Mouse (Mus musculus) frontal cortex, postnatal 36 days (tissue): ENCODE data around the gene Grm2.

Experiments
- DNase-seq, 2 experiments: peaks; one replicate each; pipeline ENCODE4 v3.0.0; 2022; ENCODE audit warnings: low spot score in 2 of 2

Grm2 gene

DNA sequence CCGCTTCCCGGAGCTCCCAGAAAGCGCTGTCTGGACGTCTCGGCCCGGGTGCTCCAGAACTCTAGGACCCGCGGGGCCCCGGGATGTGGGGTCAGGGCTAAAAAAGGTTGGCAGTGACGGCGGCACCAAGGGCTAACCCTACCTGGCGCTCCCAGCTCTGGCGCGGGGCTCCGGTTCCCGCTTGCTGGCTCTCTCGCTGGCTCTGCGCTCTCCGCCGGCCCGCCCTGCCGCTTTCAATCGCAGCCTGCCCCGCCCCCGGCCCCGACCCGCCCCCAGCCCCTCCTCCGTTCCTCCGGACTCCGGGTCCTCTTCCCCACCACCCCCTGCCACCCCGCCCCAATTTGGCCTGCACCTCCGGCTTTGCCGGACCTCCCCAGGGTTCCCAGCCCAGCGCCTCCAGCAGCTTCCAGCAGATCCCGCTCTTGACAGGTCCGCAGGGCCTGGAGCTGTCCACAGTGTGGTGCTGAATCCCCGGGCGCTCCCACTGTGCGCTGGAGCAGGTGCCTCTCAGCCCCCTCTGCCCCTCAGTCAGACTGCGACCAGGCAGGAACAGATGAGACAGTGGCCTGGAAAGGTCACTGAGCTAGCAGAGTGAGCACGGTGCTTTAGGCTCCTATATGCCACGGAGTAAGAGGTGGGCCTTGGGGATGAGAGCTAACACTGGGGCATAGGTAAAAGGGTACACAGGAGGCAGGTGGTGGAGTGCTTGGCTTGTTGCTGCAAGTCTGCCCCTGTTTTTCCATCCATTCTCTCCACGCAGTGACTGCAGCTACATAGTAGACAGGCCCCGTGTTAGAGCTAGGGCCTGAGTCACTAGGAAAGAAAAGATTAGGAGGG lies at the start of gene Grm2:
TSS of gene Grm2 (minus strand) at position 199 of the 837 bp plus-strand sequence.
- peak in 1 of 2 experiments; percentile 51 for DNase-seq

DNA sequence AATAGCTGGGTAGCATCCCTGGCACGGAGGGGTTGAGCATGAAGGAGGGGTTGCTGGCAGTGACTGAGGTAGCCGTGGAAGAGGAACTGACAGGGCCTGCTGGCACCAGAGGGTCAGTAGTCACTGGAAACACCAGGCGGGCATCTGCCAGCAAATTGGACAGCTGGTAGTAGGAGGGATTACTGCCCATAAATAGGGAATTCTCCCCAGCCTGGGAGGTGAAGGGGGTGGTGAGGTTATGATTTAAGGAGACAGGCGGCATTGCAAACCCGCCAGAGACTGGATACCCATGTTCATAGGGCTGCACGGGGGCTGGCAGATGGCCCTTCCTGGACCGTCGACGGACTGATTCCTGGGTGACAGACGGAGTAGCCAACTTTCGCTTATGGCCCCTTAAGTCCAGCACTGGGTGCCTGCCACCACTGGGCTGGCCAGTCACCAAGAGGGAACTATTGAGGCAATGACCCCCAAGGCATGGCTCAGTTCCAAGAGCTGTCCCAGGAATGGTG lies 37.1 kb upstream of the Grm2 start:
- DNase-seq: no peak

DNA sequence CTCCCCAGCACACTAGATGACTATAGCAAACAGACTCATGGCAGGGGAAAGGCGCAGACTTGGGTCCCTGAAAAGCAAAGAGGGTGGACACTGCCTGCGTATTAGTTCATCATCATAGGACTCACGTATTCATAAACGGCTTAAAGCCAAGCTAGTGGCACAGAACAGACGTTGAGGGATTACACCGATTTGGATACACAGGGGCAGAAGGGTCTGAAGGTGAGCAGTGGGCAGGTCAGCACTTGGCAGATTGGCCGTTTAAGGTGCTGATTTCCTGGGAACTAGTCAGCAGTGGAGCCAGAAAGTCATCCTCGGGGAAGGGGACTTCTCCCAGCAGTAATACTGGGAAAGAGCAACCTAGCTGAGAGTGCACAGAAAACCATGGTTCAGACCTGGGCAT lies 33.0 kb upstream of the Grm2 start:
- no peak for DNase-seq

DNA sequence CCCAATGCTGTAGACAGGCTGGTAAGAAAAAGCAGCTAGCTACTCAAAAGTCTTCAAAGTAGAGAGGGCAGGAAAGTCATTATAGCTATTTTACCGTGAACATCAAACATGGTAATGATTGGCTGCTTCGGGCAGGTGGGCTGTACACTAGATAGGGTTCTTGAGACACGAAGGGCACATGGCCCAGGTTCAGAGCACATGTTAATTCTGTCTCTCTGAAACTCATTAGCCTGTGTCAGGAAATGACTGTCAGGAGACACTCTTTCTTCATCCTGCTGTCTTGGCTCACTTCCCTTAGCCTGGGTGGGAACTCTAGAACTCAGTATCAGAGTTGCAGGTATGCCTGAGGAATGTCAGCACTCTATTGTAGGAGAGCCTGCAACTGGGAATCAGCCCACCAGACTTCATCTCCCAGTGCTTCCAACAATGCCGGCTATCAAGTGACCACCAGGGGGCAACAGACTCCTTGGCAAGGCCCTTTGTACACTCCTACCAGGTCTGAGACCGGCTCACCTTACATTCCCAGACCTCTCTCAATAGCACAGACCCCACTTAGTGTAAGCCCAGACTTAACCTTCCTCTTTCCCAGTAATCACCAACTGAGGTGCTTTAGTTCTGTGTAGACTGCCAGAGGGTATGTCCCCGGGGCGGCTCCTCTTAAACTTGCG lies 31.2 kb upstream of the Grm2 start:
- DNase-seq: peak in 1 of 2 experiments; percentile 79

DNA sequence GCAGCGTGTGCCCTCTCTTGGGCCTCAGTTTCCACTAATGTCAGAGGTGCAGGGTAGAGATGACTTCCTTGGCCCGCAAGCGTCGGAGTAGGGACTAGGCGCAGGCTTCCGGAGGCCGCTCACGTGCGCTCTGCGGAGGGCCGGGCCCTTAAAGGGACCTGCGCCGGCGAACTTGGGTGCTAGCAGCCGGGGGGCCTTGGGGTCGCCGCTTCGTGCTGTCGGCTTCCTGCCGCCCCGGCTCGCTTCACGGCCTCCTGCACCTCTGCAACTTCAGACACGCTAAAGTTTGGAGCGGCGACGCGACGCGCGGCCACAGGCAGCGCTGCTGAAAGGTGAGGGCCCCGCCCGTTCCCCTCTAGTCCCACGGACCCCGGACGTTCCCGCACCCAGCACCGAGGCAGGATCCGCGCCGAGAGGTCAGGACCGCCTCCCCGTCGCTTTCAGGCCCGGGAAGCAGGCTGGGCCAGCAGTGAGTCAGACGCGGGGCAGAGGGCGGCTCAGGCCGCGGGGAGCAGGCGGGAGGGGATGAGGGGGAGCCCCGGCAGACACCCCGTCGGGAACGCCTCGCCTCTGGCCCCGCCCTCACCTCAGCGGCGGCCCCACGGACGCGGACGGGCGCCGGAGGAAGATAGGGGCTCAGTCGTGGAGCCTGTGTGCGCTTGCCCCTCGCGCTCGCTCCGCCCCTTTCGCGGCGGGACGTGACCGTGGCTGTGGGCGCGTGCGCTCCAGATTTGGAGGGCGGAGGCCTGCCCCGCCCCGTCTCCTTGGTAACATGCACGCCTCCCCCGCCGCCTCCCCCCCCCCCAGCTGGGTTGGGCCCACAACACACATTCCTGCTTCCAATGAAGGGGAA lies 29.6 kb upstream of the Grm2 start, which contains the start of gene Tex264:
TSS of gene Tex264 (minus strand) at position 679 of the 853 bp plus-strand sequence.
- DNase-seq: peak; percentile 85 to 86

DNA sequence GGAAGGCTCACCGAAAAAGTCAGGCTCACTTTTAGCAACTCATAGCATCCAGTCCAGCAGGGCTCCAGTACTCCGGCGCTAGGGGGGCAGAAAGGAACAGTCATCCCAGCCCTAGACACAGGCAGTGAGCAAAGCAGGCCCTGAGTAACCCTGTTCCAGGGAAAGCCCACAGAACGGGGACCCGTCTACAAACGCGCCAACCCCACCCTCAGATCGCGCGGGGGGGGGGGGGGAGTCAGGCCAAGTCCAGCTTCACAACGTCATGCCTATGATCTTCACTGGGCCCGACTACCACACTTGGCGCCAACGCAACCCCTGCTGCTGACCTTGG lies 29.0 kb upstream of the Grm2 start:
- no peak for DNase-seq

DNA sequence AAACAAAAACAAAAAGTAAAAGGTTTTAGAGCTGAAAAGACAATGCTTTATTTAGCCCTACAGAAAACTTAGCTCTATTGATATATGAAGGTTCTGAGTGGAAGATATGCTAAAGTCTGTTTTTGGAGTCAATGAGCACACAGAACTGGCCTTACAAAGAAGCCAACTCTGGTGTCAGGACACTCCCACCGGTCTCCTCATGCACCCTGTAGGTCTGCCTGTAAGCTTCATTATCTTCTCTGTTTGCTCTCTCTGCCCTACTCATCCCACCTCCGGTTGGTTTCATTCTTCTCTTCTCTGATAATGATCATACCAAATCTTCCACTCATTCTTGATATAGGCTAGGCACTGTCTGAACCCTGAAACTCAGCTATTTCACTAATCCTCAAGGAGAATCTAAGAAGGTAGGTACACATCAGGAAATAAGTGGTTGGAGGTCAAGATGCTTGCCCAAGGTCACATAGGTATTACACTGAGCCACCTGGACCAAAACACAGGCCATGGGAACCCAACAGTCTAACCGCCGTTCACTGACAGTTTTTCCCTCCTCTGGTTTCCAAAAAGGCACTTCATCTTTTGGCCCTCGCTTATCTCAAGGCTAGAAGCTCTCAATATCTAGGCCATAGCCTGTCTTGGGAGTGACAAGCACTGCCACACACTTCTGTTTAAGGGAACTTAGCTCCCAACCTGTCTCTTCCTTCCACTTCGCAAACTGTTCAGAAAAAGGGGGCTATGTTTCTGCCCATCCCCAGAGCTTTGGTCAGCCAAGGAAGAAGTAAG lies 28.4 kb upstream of the Grm2 start:
- DNase-seq: no peak

DNA sequence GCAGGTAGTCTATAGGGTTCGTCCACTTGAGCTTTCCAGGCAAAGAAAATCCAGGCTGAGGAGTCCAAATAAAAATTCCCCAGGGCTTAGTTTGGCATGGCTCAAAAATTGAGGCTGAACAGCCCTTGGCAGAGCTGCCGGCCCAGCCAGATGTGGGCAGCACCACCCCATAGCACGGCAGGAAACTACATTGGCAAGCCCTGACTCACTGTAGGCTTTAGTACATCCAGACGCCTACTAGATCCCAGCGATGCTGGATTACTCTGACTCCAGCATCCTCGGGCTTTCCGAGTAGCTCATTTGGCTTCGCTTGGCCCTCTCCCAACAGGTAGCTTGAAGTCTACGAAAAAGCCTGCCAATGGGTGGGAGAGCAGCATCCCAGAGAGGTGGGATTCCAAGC lies 25.1 kb upstream of the Grm2 start:
- peak in 1 of 2 experiments; percentile 51 for DNase-seq

DNA sequence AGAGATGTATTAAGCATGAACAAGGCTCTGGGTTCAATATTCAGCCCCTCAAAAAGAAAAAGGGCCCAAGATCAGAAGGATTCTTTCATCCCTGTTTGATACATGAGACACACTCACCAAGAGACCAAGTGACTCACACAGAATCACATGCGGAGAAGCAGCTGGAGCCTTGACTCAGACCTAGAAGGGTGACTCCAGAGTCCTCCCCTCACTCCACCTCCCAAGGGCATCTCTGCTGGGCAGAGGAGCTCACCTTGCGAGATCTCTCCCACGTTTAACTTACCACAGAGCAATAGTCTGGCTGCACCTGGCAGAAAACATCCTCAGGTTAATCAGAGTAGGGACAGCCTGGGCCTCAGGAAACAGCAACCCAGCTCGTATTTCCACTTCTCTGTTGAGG lies 22.4 kb upstream of the Grm2 start:
- no peak for DNase-seq

DNA sequence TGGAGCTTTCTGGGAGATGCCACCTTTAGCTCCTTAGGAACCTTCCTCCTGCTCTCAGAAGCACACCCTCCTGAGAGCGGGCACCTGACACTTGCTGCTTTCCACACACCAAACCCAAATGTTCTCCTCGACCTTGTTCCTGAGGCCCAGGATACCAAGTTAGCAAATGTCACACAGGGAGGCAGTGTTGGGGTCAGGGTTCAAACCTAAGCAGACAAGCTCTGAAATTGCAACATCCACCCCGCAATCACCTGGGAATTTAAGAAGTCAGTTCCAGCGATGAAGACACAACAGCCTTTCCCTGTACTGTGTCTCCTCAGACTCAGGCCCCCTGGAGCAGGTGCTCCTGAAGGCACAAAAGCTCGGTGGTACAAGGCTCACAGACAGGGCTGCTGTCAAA lies 21.8 kb upstream of the Grm2 start:
- no peak for DNase-seq

DNA sequence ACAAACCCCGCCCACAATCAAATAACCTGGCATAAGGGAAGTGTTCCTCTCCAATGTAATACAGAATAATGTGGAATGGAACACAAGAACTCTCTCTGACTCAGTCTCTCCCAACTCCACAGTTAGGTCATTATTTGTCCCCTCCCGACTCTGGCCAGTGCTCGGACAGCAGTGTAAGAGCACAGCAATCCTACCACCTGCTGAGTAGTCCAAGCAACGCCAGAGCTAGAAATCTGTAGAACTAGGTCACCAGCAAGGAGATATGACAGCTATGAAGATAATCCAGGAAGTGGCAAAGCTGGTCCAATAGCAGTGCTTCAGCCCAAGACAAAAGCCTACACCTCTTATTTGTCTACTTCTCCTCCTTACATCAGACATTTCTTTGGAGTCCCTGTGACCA lies 20.7 kb upstream of the Grm2 start:
- DNase-seq: no peak

DNA sequence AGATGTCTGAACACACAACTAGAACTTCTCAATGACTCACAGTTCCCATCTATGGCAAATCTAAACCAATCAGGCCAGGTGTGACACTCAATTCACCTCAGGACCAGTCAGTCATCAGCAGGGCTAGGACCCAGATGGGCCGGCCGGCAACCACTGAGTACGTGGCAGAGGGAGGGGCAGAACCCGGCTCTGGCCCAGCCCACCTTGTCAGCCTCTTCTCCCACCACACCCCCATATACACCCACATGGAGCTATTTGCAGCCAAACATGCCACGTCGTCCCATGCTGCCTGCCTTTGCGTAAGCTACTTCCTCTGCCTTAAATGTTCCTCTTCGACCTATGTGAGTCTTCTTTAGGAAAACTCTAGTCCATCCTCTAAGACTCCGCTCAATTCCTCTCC lies 20.1 kb upstream of the Grm2 start:
- DNase-seq: no peak

DNA sequence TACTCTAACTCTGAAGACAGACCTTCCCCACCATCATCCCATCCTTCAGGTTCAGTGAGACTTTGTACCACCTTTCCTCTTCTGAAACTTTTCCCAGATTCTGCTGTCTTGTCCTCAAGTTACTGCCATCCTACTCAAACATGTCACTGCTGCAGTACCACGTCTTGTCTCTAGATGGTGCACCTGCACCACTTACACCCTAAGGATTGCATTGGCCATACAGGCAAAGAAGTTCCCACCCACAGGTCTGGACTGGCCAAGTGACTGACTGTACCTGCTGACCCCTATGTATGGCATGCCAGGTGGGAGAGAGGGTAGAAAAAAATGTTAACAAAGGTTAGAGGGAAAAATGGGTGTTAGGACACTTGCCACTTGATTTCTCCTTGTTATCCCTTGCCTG lies 19.6 kb upstream of the Grm2 start:
- peak; percentile 88 to 93 for DNase-seq

DNA sequence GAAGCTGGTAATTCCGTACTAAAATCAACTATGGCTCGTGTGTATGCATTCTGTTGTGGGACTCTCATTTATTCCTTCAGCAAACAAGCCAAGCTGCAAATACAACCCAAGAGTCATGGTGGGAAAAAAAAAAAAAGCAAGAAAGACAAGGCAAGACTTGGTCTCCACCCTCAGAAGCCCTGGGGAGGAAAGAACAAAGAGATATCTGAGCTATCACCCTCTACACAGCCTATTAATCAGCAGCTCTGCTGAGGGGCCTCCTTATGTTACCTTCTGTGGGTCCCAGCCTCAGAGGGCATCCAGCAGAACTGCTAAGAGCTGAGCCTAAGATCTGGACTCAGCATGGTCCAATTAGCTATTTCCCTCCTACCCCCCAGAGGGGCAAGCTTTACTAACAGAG lies 18.0 kb upstream of the Grm2 start:
- DNase-seq: no peak

DNA sequence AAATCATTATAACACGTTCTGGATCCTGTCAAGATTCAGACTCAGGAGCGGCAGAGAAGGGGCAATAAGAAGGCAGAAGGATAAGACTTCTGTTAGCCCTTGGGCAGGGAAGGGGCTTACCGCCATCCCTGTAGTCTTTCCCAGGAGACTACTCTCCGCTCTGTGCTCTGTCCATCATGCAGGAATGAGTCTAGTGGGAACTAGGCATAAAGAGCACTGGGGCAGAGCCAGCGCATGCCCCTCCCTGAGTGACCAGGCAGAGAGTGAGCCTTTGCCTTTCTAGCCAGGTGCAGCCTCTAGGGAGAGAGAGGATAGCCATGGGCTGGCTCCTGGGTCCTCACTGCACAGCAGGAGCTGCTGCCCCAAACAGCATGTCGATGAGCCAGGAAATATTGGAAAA lies 9.0 kb upstream of the Grm2 start:
- DNase-seq: no peak

DNA sequence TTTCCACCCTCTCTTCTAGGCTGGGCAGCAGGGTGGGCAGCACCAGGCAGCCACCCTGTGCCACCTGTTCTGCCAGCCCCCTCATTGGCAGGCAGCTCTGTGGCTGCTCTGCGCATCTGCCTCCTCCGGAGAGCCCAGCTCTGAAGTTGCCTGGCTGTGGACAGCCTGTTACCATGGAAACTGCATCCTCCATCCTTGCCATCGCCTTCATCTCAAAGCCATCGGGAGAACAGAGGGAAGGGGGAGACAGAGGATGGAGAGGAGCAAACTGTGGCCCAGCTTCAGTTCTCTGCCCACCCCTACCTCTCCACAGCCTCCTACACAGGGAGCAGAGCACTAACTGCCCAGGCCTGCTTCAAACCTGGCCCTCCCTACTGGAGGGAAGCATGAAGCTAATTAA lies 8.6 kb upstream of the Grm2 start:
- DNase-seq: peak; percentile 80 to 86

DNA sequence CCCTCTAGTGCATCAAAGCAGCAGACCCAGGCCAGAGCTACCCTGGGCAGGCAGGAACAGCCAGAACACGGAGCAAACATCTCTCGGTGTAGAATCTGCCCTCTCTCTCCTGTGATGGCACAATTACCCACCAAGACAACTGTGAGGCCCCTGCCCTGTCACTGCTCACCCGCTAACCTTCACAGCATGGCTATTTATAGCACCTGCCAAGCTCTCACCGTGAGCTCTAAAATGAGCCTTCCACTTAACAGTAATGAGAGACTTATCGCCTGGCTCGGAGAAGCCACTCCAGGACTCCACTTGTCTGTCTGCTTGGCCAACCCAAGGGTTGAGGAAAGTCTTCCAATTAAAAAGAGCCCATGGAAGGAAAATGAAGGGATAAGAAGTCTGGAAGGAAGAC lies 7.3 kb upstream of the Grm2 start:
- no peak for DNase-seq

DNA sequence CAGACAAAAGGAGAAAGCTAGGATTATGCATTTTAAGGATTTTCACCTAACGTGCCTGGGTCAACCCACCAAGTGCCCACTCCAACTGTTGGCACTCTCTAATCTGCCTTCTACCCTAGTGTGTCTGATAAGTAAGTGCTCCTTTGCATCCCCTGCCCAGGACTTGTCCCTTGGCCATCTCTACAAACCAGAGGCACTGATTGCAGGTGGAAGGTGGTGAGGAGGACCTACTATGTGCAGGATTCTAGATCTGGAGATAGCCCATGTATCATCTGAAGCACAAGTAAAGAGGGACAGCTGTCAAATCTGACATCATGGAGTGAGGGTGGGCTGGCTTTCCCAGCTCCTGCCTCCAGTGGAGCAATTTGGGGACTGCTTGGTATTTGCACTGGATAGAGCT lies 4.1 kb upstream of the Grm2 start:
- no peak for DNase-seq

DNA sequence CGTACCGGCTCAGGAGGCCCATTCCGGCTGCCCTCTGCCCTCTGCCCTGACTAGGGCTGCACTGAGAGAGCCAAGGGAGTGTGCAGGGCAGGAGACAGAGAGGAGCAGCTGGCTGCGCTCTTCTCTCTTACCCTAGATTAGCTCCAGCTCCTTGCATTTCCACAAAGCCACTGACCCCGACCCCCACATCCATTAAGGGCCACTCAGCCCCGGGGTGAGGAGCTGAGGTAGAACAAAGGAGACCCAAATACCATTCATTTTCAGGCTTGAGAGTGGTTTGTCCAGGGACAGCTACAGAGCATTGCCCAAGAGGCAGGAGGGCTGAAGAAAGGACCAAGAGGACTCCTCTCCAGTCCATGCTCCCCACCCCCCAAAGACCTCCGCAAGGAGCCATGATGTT lies 3.6 kb upstream of the Grm2 start:
- no peak for DNase-seq

DNA sequence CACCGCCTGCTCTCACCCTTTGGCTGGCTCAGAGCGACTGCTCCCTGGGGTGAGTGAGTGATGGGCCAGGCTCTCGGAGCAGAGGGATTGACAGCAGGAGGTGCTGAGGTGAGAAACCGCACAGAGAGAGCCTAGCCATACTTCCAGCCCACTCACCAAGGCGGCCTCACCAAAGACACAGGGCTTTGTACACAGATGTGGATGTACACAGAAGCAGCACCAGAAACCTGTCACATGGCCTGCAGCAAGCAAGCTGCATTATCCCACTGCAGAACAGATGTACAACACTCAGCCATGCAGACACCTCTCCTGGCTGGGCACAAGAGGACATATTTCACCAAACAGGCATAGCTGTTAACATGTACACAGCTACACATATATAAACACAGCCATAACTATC lies 1.7 kb upstream of the Grm2 start:
- no peak for DNase-seq

DNA sequence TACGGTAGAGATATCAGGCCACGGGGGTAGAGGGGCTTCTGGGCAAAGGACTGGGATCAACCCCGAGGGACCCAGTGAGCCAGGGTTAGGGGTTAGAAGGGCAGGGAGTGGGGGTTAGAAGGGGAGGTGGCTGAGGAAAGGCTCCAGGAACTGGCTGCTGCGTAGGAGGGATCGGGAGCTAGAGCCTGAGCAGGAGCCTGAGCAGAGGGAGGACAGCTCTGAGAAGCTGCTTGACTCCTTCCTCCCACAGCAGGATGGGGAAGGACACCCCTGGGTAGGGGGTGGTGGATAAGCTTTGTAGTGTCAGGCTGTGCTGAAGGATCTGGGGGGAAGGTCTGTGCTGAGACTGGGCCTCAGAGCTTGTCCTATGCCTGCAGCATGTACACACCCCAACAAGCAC lies 938 bp upstream of the Grm2 start:
- DNase-seq: no peak

DNA sequence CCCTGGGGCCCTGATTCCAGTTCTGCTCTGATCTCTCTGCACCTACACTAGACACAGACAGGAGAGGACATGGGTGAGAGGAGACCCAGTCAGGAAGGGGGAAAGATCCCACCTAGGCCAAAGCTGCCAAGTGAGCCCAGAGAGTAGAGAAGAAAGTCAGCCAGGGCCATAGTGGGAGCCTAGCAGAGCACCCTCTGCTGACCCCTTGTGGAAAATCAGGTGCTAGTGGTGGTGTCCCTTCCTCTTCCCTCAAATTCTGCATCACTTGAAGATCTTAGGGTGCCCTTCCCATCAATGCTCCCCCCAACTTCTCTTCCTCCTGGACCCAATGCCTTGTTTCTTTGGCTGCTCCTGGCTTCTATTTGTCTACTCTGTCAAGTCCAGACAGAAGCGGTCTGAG lies 3.2 kb downstream of the Grm2 start:
- no peak for DNase-seq
